Mouse (Mus musculus): Measurements from ENCODE around the gene Sec14l1.

DNA sequence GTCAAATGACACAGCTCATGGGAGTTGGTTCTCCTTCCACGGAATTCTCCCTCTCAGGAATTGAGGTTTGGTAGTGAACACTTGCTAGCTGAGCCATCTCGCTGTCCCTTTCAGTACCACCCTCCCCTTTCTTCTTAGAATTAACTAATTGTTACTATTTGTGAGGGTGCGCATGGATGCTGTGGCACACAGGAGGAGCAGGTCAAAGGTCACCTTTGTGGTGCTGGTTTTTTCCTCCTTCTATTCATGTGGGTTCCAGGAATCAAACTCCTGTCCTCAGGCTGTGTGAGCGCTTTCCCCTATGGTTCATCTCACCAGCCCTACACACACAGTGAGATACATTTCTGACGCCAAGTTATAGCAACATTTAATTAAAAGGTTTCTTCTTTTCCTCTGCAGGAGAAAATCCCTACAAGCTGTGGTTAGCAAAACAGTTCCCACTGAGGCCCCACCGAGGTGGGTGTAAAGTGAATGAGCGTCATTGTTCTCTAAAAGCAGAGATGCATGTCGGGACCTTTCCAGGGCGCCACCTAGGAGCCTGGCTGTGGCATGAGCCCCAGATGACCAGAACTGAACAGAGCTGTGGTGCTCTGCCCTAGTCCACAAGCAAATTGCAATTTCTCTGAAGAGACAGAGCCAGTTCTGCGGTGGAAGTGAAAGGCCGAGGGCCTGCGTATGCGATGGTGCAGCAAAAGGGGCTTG is 8.2 kb upstream of the Sec14l1 start:
- TF ChIP-seq EP300 (IDR thresholded peaks at IDR 0.05; ENCODE audit: low read depth) (no peak), CTCF (IDR thresholded peaks at IDR 0.05; ENCODE audit: low read depth) (no peak)
